Mouse (Mus musculus) ES-Bruce4 (cell line): ENCODE measurements at regions not wholly inside any gene's neighbourhood (a gene's known extent, or its start where the extent isn't known, plus 50 kb on each side); places are given as distances from the start of the nearest gene placed in this dataset.

ENCODE experiments used
- H3K27ac ChIP-seq: 2 replicates; pipeline ENCODE4 v1.5.1; 2012; ENCODE audit warnings: low read length, inconsistent platforms; ENCODE audit not compliant: insufficient read depth
- H3K27me3 ChIP-seq: 2 replicates; pipeline ENCODE4 v1.6.1; 2012; ENCODE audit warnings: mild to moderate bottlenecking, low read length, inconsistent platforms; ENCODE audit not compliant: control insufficient read depth, poor library complexity, insufficient read depth, severe bottlenecking
- H3K36me3 ChIP-seq: 2 replicates; pipeline ENCODE4 v1.6.1; 2012; ENCODE audit warnings: inconsistent platforms, mild to moderate bottlenecking, low read length, moderate library complexity; ENCODE audit not compliant: control insufficient read depth, poor library complexity, insufficient read depth, severe bottlenecking
- H3K4me1 ChIP-seq: one replicate; pipeline ENCODE4 v1.8.1; 2011; ENCODE audit warnings: low read length; ENCODE audit not compliant: control insufficient read depth, insufficient read depth
- H3K4me3 ChIP-seq: 2 replicates; pipeline ENCODE4 v1.5.1; 2011; ENCODE audit warnings: low read depth, mild to moderate bottlenecking, low read length
- H3K9ac ChIP-seq: 2 replicates; pipeline ENCODE4 v1.6.1; 2012; ENCODE audit warnings: low read depth, mild to moderate bottlenecking, inconsistent platforms; ENCODE audit not compliant: poor library complexity, severe bottlenecking
- H3K9me3 ChIP-seq: replicated peaks from 2 replicates; pipeline ENCODE4 v1.6.1; 2012; ENCODE audit warnings: mild to moderate bottlenecking, low read length, inconsistent platforms; ENCODE audit not compliant: control insufficient read depth, poor library complexity, insufficient read depth, severe bottlenecking
- CTCF ChIP-seq: IDR thresholded peaks from one replicate; pipeline ENCODE4 v1.8.1; 2011; ENCODE audit warnings: low read depth, low read length
- EP300 ChIP-seq: IDR thresholded peaks from 2 replicates; pipeline ENCODE4 v1.6.1; 2011; ENCODE audit warnings: low read depth, low read length; ENCODE audit not compliant: insufficient read depth
- POLR2A ChIP-seq: IDR thresholded peaks from one replicate; pipeline ENCODE4 v1.8.1; 2011; ENCODE audit warnings: low read length; ENCODE audit not compliant: insufficient read depth

- H3K27me3 ChIP-seq, result 0 out of 2 replicates have a peak, but pooled peaks cover 2% of the 10 kb centered on the region
- no peak overlapping the region for H3K27ac ChIP-seq
- no peak overlapping the region for H3K9ac ChIP-seq
- H3K4me1 ChIP-seq, result no peaks in the 10 kb centered on the region
- H3K36me3 ChIP-seq, result no peaks in the 10 kb centered on the region
- TF ChIP-seq CTCF (no peak), POLR2A (no peak), EP300 (no peak)
- no peak overlapping the region for H3K4me3 ChIP-seq
- no peaks in the 10 kb centered on the region for H3K9me3 ChIP-seq
These were observed 141.1 kb upstream of the A230072I06Rik start for GRCm38 (mm10) chr8:12137496-12137895.

GRCm38 (mm10) chr8:12137913-12138312 is 140.7 kb upstream of the A230072I06Rik start:
- H3K4me3 ChIP-seq, result no peak overlapping the region
- no peak overlapping the region for H3K27ac ChIP-seq
- no peak for TF ChIP-seq POLR2A
- TF ChIP-seq CTCF, result no peak
- no peak for TF ChIP-seq EP300
- H3K9me3 ChIP-seq, result no peaks in the 10 kb centered on the region
- no peak overlapping the region for H3K9ac ChIP-seq
- H3K36me3 ChIP-seq, result no peaks in the 10 kb centered on the region
- H3K27me3 ChIP-seq, result 0 out of 2 replicates have a peak, but pooled peaks cover 2% of the 10 kb centered on the region
- no peaks in the 10 kb centered on the region for H3K4me1 ChIP-seq

- TF ChIP-seq EP300 (no peak), POLR2A (no peak)
- no peak overlapping the region for H3K9ac ChIP-seq
- H3K4me1 ChIP-seq, result no peaks in the 10 kb centered on the region
- no peaks in the 10 kb centered on the region for H3K9me3 ChIP-seq
- no peak overlapping the region for H3K27ac ChIP-seq
- H3K4me3 ChIP-seq, result no peak overlapping the region
- H3K36me3 ChIP-seq, result no peaks in the 10 kb centered on the region
- H3K27me3 ChIP-seq, result no peaks in the 10 kb centered on the region
These were observed 126.9 kb upstream of the A230072I06Rik start for GRCm38 (mm10) chr8:12151679-12152078.

GRCm38 (mm10) chr8:12152825-12153224 is 125.8 kb upstream of the A230072I06Rik start:
- Histone ChIP-seq H3K9me3 (no peaks in the 10 kb centered on the region), H3K27ac (no peak overlapping the region), H3K4me3 (no peak overlapping the region), H3K36me3 (no peaks in the 10 kb centered on the region), H3K27me3 (no peaks in the 10 kb centered on the region), H3K9ac (no peak overlapping the region), H3K4me1 (no peaks in the 10 kb centered on the region)
- TF ChIP-seq EP300, result no peak

- Histone ChIP-seq H3K27me3 (no peaks in the 10 kb centered on the region), H3K36me3 (no peaks in the 10 kb centered on the region), H3K4me1 (no peaks in the 10 kb centered on the region), H3K27ac (no peak overlapping the region), H3K9ac (no peak overlapping the region), H3K4me3 (no peak overlapping the region), H3K9me3 (no peaks in the 10 kb centered on the region)
- TF ChIP-seq POLR2A, result no peak
- TF ChIP-seq CTCF, result no peak
- TF ChIP-seq EP300, result no peak
These were observed 121.7 kb upstream of the A230072I06Rik start for GRCm38 (mm10) chr8:12156893-12157292.

GRCm38 (mm10) chr8:12158188-12158587 is 120.4 kb upstream of the A230072I06Rik start:
- H3K27me3 ChIP-seq, result no peaks in the 10 kb centered on the region
- H3K36me3 ChIP-seq, result no peaks in the 10 kb centered on the region
- H3K9me3 ChIP-seq, result no peaks in the 10 kb centered on the region
- TF ChIP-seq CTCF, result no peak
- TF ChIP-seq EP300, result no peak
- TF ChIP-seq POLR2A, result no peak
- no peaks in the 10 kb centered on the region for H3K4me1 ChIP-seq
- H3K9ac ChIP-seq, result no peak overlapping the region
- H3K27ac ChIP-seq, result no peak overlapping the region
- H3K4me3 ChIP-seq, result no peak overlapping the region
